Mouse (Mus musculus) ZHBTc4 (cell line): ENCODE results near the gene Ebf1.

ENCODE experiments used
- DNase-seq: peaks from one replicate; pipeline ENCODE4 v3.0.0-alpha.2; 2011; ENCODE audit warnings: low read depth, low spot score

Ebf1 gene

GRCm38 (mm10) chr11:44738046-44738445 is 120.9 kb downstream of the Ebf1 start:
- DNase-seq: no peak

- no peak for DNase-seq
Measured at GRCm38 (mm10) chr11:44738820-44739219, 121.7 kb downstream of the Ebf1 start.

DNA sequence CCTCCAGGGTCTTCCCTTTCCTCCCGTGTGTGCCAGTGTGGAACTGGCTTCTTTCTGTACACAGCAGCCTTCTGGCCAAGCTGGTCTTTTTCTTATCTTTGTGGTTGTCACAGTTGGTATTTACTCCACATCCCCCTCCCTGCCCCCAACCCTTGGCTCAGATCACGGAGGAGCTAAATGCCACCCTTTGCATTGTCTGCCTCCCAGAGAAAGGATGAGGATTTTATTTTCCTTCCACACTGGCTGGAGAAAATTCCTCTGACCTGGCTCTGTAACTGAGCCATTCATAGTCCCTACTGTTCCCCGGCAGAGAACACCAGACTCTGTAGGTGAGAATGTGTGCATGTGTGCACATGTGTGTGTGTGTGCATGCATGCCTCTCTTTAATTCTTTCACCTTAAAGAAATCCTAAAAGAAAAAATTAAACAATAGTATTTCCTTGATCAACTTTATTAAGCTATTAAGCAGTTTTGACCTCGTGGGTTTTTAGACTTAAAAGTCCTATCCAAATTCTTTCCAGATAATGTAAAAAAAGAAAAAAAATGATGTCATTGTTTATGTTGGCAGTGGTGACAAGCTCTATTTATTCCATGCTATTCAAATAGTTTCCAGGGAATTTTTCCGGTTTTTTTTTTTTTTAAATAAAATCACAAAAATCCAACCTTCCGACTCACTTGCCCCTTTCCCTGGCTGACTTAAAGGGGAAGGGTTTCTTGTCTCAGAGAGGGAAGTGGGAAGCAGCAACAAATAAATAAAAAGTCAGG is 123.3 kb downstream of the Ebf1 start:
- DNase-seq: no peak

- DNase-seq: no peak
Measured at GRCm38 (mm10) chr11:44741042-44741491, 124.0 kb downstream of the Ebf1 start.

DNA sequence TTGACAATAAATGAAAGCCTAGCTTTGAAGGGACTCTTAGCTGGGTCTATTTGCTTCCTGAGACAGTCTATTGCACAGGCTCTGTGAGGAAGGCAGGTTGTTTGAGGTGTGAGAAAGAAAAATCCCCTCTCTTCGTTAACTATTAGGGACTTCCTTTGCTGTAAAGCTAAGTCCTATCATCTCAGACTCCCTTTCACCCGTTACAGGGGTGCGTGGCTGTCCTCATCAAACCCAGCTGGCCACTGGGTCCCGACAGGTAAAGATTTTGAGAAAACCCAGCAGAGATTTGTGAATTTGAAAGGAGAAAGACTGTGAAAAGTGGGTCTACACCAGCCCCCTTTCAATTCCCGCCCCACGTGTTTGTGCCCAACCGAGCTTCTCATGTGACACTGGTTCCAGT is 127.3 kb downstream of the Ebf1 start:
- DNase-seq: no peak

DNA sequence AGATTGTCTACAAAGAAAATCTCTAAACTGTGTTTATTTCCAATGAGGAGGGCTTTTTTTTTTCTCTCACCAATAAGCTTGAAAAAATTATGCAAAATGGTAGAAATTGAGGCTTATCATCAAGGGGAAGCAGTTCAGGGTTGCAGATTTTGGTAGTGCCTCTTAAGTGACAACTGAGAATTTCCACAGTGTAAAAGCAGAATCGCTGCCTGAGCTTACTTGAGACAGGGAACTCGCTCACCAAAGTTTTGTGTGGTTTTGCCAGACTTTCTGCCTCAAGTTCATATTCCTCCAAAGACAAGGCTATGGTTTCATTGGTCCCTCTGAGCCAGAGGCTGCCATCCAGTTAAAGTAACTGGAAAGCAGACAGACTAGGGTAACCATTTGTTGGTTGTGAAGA is 128.8 kb downstream of the Ebf1 start:
- DNase-seq: no peak

GRCm38 (mm10) chr11:44746731-44747130 is 129.6 kb downstream of the Ebf1 start:
- DNase-seq: peak; percentile 94

GRCm38 (mm10) chr11:44749309-44749708 is 132.2 kb downstream of the Ebf1 start:
- no peak for DNase-seq

DNA sequence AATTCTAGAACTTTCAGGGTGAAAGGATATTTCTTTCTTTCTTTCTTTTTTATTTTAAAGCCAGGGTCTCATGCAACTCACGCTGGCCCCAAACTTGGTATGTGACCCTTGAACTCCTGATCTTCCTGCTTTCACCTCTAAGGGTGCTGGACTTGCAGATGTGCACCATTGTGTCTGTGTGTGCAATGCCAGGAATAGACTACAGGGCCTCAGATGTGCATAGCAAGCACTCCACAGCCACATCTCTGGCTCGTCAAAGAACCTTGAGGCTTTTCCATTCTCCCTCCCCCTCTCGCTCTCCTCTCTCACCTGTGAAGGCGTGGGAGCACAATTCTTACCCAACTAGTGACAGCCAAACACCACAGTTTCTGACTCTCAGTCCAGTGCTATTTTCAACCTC is 137.2 kb downstream of the Ebf1 start:
- DNase-seq: peak; percentile 61

DNA sequence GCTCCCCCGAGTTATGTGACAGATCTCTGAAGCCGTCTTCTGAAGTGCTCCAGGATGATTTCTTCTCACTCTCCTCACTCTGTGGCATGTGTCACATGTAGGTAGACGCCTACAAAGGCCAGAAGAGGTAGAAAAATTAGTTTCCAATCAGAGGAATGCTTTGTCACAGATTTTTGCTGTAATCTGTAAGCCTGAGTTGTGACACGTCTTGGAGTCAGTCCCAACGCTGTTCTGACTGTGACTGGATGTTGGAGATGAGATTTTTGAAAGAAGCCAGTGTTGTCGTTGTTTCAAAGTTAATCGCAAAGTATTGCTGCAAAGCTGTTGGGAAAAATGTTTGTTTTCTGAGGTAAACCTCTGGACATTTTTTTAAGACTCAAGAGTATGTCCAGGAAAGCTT is 139.2 kb downstream of the Ebf1 start:
- no peak for DNase-seq

DNA sequence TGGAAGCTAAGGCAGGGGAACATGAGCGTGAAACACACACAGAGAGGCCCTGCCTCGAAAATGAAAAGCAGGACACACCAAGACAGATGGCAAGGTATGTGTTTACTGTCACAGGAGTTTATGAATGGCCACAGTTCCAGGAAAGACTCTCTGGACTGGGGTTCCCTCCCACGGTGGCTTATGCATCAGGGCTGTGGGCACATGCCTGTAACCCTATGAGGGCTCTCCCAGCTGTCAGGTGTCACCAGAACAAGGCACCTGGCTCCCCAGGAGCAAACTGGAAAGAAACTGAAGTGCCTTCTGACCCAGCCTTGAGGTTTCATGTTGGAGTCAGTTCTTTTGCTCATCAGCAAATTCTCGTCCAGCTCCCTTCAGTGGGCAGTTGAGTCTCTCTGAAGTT is 141.7 kb downstream of the Ebf1 start:
- no peak for DNase-seq

DNA sequence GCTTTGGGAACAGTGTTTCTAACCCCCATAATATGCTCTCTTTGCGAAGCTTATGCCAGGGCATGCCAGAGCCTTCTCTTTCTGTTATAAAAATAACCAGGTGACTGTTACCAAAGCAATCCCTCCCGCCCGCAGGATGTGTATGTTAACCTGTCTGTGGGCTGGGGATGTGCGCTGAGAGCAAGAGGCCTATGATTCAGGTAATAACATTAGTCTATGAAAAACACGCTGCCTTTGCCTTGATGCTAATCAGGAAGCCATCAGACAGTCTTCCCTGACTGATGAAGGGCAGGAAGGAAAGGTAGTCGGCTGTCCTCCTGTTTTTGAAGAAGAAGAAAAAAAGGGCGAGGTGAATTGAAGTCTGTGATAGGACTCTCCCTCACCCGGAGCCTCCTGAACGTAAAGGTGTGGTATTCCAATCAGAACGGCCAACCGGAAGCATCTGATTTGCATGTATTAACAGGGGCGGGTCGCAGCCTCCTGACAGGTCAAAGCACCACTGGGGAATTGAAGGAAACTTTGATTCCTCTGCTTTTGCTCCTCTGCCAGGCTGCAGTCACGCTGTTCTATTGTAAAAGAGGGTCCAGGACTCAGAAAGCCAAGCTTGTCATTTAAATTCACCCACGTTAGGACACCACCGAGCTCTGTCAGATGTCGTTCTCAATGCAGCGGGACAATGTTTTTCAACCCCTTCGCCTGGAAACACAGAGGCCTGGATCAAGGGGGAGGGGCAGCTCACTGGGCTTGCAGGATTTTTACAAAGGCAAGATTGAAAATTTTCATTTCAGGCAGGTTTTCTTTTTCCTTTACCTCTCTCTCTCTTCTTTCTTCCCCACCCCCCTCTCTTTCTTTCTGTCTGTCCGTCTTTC is 144.2 kb downstream of the Ebf1 start:
- peak; percentile 92 for DNase-seq

DNA sequence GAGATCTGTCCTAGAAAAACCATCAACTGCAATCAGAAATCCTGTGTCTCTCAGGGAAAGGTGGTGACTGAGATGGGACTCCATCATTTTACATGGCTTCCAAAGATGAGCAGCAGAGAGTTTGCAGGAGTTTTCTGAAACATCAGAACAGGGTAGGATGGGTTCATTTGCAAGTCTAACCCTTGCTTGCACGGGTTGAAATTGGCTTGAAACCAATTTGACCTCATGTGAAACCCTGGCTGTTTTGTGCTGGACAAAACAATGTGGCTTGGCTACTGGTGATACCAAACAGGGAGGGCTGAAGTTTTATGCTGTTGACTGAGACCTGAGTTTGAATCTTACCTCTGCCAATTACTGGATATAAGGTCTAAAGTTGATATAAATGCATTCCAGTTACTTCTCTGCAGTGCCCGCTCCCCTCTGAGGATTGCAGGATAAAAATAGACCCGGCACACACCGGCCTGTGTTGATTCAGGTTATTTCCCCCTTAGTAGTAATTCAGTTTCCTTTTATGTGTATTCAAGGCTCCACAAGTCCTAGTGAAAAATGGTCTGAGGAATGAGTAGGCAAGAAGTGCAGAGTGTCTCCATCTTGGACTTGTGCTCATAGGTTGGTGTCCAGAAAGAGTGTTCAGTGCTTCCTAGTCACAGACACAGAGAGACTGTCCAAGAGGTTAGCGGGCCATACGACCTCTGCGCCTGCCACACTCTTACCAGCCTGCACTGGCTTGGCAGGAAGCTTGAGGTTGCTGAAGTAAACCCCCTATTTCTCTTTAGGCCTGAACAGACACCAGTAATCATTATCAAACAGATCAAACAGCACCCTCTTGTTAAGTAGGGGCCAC is 147.1 kb downstream of the Ebf1 start:
- no peak for DNase-seq

GRCm38 (mm10) chr11:44764988-44765387 is 147.9 kb downstream of the Ebf1 start:
- no peak for DNase-seq

GRCm38 (mm10) chr11:44766246-44766645 is 149.1 kb downstream of the Ebf1 start:
- no peak for DNase-seq

GRCm38 (mm10) chr11:44767322-44767721 is 150.2 kb downstream of the Ebf1 start:
- DNase-seq: peak; percentile 61

DNA sequence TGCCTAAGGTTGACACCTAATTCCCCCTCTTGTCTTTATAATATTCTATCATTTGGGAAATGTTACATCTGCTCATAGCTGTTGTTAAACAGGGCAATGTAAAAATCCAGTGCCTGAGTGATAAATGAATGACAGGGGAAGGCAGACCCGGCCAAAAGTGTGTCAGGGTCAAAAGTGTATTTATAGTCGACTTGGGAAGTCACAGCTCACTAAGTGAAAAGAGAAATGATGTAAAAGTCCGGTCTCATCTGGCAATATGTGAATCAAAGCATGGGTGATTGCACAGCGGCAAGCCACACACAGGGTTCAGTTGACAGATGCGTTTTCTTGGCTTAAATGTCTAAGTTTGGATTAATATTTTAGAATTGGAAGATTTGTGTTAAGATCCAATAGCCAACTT is 151.2 kb downstream of the Ebf1 start:
- no peak for DNase-seq

DNA sequence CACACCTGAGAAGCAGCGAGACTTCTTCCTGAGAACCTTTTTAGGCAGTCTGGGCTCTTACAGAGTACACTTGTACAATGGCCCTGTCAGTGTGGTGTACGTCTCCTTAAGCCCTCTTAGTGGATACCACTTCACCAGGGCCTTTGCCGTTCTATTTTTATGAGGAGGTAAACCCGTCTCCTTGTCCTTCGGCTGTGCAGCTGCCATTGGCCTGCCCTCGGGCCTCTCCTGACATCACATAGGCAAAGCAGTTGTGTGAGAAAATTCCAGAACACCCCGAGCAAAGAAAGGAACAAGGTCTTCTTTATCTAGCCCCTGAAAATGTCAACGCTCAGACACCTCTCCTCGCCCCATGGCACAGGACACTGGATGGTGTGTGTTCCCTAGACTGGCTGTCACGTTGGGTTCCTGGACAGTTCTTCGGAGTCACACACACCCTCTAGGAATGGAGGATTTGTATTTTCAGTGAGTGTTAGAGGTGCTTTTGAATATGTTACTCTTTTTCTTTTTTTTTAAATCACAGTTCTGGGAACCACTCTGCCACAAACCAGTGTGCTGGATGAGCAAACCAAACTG is 154.0 kb downstream of the Ebf1 start:
- no peak for DNase-seq

- peak; percentile 66 for DNase-seq
Measured at GRCm38 (mm10) chr11:44774411-44774810, 157.3 kb downstream of the Ebf1 start.

GRCm38 (mm10) chr11:44775549-44775948 is 158.4 kb downstream of the Ebf1 start:
- DNase-seq: no peak

DNA sequence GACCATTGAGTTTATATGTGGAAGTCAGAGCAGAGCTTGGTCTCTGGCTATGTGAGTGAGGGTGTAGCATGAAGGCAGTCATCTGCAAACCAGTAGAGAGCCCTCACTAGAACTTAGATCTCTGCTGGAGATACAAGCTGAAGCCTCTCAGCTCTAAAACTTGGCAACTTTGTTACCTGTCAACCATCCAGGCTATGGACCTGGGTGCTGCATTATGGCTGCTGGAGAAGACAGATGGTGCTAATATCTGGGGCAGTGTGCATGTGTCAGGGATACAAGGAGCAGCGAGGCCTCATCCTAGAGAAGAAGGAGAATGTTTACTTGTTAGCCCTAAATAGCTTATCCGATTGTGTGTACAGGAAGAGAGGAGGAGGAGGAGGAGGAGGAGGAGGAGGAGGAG is 159.4 kb downstream of the Ebf1 start:
- DNase-seq: no peak
